Mouse (Mus musculus) naive thymus-derived CD4-positive, alpha-beta T cell, adult 2 months (primary cell): ENCODE measurements around the gene Runx3.

Experiments
- DNase-seq: peaks from one replicate; pipeline ENCODE4 v3.0.0-alpha.2; 2011; ENCODE audit warnings: low read depth

Runx3 gene

DNA sequence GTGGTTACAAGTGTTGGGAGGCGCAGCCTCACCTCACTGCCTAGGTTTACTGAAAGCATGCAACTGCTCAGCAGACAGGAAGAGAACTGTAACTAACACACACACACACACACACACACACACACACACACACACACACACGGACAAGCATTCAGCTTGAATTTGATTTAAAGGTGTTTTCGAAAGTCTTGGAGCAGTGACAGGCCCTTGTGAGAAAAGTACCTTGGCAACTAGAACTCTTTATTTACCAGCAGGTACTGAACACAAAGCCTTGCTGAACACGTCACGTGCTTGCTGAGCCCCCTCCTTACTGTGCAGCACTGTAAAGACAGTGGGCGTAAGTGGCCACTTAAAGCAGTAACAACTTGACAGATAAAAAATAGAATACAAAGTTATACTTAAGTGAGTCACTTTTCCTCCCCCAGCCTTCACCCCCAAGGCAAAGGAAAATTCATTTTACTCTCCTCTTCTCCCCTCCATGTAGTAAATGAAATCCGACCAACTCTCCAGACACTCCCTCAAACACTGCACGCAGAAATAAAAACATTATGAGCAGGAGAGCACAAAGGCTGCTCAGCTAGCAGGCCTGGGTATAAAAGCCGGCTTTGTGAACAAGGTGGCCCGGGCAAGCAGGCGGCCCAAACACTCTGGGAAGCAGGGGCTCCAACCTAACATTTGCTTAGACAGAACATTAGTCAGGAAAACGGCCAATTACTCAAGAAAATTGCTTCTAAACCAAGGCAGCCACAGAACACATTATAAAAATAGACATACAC lies 101.4 kb downstream of the Runx3 start:
- DNase-seq, result peak; percentile 57

DNA sequence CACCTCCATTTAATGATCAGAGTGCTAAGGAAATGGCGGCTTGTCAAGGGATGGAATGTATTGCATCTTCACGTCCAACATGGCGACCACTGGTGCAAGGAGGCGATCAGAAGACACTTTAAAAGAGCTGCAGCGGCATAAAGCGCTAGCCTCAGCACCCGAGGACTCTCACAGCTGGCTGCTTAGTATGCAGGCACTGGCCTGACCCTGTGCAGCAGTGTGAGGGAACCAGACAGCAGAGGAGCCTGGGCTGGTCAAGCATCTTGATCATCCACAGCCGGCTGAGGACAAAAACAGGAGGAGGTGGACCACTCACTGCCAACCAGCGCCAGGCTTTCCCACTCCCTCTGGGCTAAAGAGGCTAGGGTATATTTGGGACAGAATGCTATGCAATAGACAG lies 103.4 kb downstream of the Runx3 start:
- DNase-seq, result no peak

DNA sequence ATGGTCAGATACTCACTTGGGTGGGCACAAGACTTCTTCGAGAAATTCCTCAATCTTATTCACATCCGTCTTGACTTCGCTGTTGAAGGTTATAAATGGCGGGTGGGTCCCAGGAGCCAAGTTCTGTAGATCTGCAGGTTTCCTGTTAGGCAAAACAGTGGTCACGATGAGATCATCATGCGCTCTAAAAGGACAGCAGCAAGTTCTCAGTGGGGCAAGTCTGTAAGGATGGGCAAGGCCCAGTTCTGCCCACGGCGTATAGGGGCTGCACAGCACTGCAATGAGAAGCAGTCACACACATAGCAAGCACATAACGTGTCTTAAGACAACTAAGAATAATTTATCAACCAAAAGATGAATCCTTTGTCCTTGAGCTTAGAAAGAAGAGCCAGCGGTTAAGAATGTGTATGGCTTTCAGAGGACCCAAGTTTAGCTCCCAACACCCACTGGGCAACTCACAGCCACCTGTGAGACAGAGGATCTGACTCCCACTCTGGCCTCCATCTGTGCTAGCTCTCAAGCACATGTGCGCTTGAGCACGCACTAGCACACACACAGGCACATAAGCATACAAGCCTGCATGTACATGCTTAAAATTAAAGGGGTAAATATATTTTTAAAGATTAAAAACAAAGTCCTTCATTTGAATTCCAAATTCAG lies 105.7 kb downstream of the Runx3 start:
- DNase-seq, result no peak
